Mouse (Mus musculus) B cell, adult 62 days (primary cell): Measurements from ENCODE around the gene Trex2. TPM values are rescaled to one million over a fixed set of nuclear protein-coding genes. Genes with fewer than 3 reads are reported as not detected.

Experiments used
- total RNA-seq: library from RNA; stranded (reverse); gene quantifications from 4 replicates; pipeline ENCODE4 v1.2.4, GENCODE M21; 2023

Trex2 gene
- 0.61 TPM in 1 of 4 replicates, not detected in the others for total RNA-seq

DNA sequence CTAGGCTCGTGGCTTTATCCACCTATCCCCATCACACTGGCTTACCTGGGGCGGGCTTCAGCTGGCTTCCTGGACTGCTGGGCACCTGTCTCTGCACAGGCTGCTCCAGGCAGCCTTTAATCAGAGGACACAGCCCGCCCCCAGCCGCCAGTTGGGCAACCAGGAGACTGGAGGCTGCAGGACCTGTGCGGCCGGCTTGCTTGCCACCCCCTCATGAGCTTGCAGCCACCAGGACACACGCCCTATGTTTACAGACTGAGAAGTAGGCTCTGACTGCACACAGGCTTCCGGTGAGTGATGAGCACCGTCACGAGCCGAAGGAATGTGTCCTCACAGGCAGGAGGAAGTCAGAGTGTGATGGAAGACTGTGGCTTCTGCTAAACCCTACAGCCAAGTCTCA, at the start of gene Trex2:
Gene Trex2 (minus strand): TSS at position 93 of the 400 bp plus-strand sequence.

GRCm38 (mm10) chrX:73483484-73483810, 48.3 kb upstream of the Trex2 start, which contains the start of gene Bgn:
Gene Bgn, plus strand, starts transcription at chrX:73483602.

DNA sequence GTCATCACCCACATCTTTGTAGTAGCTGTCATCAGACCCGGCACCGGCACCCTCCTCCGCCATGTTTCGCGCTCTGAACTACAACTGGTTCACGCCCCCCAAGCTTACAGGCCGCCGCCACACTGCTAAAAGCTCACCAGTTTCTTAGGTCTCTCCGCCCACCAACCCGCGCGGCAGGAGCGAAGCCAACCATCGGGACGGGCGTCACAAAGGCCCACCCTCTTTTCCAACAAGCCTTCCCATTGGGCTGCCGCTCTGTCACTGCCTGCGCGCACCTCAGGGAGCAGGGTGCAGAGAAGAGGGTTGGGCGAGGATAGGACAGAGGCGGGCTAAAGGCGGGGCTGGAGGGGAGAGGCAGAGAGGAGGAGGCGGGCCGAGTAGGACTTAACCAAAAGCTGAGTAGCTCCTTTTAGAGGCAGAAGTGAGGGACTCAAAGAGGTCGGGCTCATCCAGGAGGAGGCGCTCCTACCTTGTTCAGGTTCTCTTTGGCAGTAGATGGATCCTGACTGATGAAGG, 23.8 kb upstream of the Trex2 start, which contains the start of gene Haus7:
Gene Haus7 (minus strand): TSS at position 168 of the 516 bp plus-strand sequence.

GRCm38 (mm10) chrX:73410880-73411517, 24.1 kb downstream of the Trex2 start, which contains the start of gene Zfp92:
Gene Zfp92, plus strand, starts transcription at chrX:73411096.

GRCm38 (mm10) chrX:73398636-73399035, 36.5 kb downstream of the Trex2 start, which contains the start of gene Gm18336:
Gene Gm18336, minus strand, starts transcription at chrX:73398736.

Other genes with a start within 250 kb of the Trex2 start
- 10.5 to 33.8 TPM (median 14.1 TPM) in 4 replicates for gene Xlr3b, start 243.1 kb downstream of the Trex2 start, total RNA-seq
- gene Xlr4b, start 221.0 kb downstream of the Trex2 start, total RNA-seq = 30.2 to 40.7 TPM (median 39.6 TPM) in 4 replicates
- gene F8a, start 207.1 kb downstream of the Trex2 start, total RNA-seq = 12.5 to 13.9 TPM (median 12.7 TPM) in 4 replicates
- gene Xlr4c, start 192.2 kb downstream of the Trex2 start, total RNA-seq = 9.2 to 15.8 TPM (median 13.4 TPM) in 4 replicates
- not detected in 4 replicates for gene Xlr3c, start 170.0 kb downstream of the Trex2 start, total RNA-seq
- not detected in 4 replicates for gene Xlr5a, start 142.4 kb downstream of the Trex2 start, total RNA-seq
- not detected in 4 replicates for gene Xlr5c, start 142.4 kb downstream of the Trex2 start, total RNA-seq
- not detected in 4 replicates for gene Gm45015, start 98.5 kb downstream of the Trex2 start, total RNA-seq
- gene Zfp275, start 92.7 kb downstream of the Trex2 start, total RNA-seq = 26.1 to 32.2 TPM (median 29.1 TPM) in 4 replicates
- not detected in 4 replicates for gene Gm18336, start 36.6 kb downstream of the Trex2 start, total RNA-seq
- gene Zfp92, start 24.2 kb downstream of the Trex2 start, total RNA-seq = not detected in 4 replicates
- gene Haus7, start 23.7 kb upstream of the Trex2 start, total RNA-seq = 18.3 to 22.6 TPM (median 21.1 TPM) in 4 replicates
- gene Bgn, start 48.3 kb upstream of the Trex2 start, total RNA-seq = 0.44 to 0.89 TPM (median 0.83 TPM) in 3 of 4 replicates, not detected in the other
- not detected in 4 replicates for gene Atp2b3, start 67.7 kb upstream of the Trex2 start, total RNA-seq
- not detected in 4 replicates for gene Dusp9, start 204.1 kb upstream of the Trex2 start, total RNA-seq
- gene Pnck, start 224.8 kb upstream of the Trex2 start, total RNA-seq = 1.1 TPM in 1 of 4 replicates, not detected in the others
- gene Slc6a8, start 237.8 kb upstream of the Trex2 start, total RNA-seq = 0.64 to 1.6 TPM in 2 of 4 replicates, not detected in the others